ENCODE assay signal across 29 mouse cellular contexts in the genomic region with DNA sequence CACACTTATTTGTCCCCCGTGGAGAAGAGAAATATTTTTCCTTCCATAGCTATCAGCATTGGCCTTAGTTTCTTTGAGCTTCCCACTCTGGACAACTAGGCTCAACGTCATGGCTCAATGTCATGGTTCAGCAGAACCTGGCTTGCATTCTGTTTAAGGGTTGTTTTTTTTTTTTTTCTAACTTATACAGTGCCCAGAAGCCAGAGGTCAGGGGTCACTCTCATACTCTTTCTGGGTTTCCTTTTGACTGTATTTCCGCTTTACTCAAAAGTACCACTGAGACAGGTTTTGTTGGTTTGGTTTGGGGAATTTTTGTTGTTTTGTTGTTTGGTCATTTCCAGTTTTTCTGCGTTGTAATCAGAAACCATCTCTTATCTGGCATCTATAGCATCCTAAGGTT. TPM values are rescaled to one million over a fixed set of nuclear protein-coding genes. Genes with fewer than 3 reads are reported as not detected.
DNase-seq lines count a peak whose midpoint lies in the region; ATAC-seq and TF ChIP-seq lines count a peak whose summit lies in the region.
"Had no signal": no experiment of that assay in that cellular context is flagged by ENCODE, and none has a peak within 500 bp of the region (broad histone marks: within the 10 kb centered on the region; RNA-seq: fewer than 3 reads in every experiment).

No protein-coding gene starts in this region.

- H3K9ac ChIP-seq in MEL (ENCODE audit: control insufficient read depth, low read depth, low read length, poor library complexity, severe bottlenecking), result no peak overlapping the region
- H3K9ac ChIP-seq in forebrain, embryonic 11.5 days (ENCODE audit: low read length), result no peak overlapping the region
- H3K9ac ChIP-seq: embryonic facial prominence, embryonic 13.5 days; embryonic facial prominence, embryonic 15.5 days; forebrain, embryonic 13.5 days; forebrain, embryonic 15.5 days; forebrain, postnatal 0 days had no signal

- TF ChIP-seq POLR2A in testis, adult 2 months (IDR thresholded peaks at IDR 0.05; ENCODE audit: control insufficient read depth, low read depth, low read length), result no peak
- TF ChIP-seq POLR2A in MEL (IDR thresholded peaks at IDR 0.05; ENCODE audit: control insufficient read depth in 1 of 2, insufficient read depth in 1 of 2, low read depth in 1 of 2, low read length in 2 of 2, poor library complexity in 1 of 2), result no peak

- no peak for TF ChIP-seq EP300 in MEL (IDR thresholded peaks at IDR 0.05; ENCODE audit: low read depth in 1 of 2, low read length in 2 of 2)

- H3K4me1 ChIP-seq in testis, adult 2 months (ENCODE audit: control insufficient read depth, insufficient read depth, low read length), result peaks cover 10% of the 10 kb centered on the region
- peaks cover 0 to 8% of the 10 kb centered on the region in 2 experiments; a peak in 1 of 4 replicates for H3K4me1 ChIP-seq in MEL (ENCODE audit: control insufficient read depth in 1 of 2, insufficient read depth in 2 of 2, low read length in 2 of 2)
- no peaks in the 10 kb centered on the region; the same call in 1 of the 2 replicates for H3K4me1 ChIP-seq in forebrain, embryonic 11.5 days (replicated peaks; ENCODE audit: control insufficient read depth, insufficient read depth, low read length)
- H3K4me1 ChIP-seq: embryonic facial prominence, embryonic 13.5 days; embryonic facial prominence, embryonic 15.5 days; forebrain, embryonic 15.5 days had no signal

- no peak for TF ChIP-seq RAD21 in MEL (IDR thresholded peaks at IDR 0.05; ENCODE audit: low read depth, low read length)

- H3K36me3 ChIP-seq in testis, adult 2 months (ENCODE audit: control insufficient read depth, insufficient read depth, low read length), result no peaks in the 10 kb centered on the region
- H3K36me3 ChIP-seq in MEL (ENCODE audit: control insufficient read depth in 1 of 2, insufficient read depth in 2 of 2, low read length in 2 of 2), result peaks cover 0 to 2% of the 10 kb centered on the region in 2 experiments; a peak in 2 of 4 replicates
- no peaks in the 10 kb centered on the region for H3K36me3 ChIP-seq in forebrain, embryonic 11.5 days (ENCODE audit: control insufficient read depth, insufficient read depth, low read length)
- H3K36me3 ChIP-seq: embryonic facial prominence, embryonic 13.5 days; embryonic facial prominence, embryonic 15.5 days; forebrain, embryonic 10.5 days; forebrain, embryonic 15.5 days; G1E had no signal

- no peak for ATAC-seq in forebrain, embryonic 11.5 days (replicated peaks; ENCODE audit: low FRiP score)
- ATAC-seq: forebrain, embryonic 13.5 days; forebrain, embryonic 15.5 days; forebrain, postnatal 0 days had no signal

- H3K9me3 ChIP-seq in MEL (replicated peaks; ENCODE audit: insufficient read depth, low read length), result no peaks in the 10 kb centered on the region
- no peaks in the 10 kb centered on the region for H3K9me3 ChIP-seq in forebrain, embryonic 11.5 days (ENCODE audit: control insufficient read depth, low read length)
- H3K9me3 ChIP-seq: embryonic facial prominence, embryonic 13.5 days; embryonic facial prominence, embryonic 15.5 days; forebrain, embryonic 10.5 days; forebrain, embryonic 13.5 days; forebrain, embryonic 15.5 days; G1E had no signal

- TF ChIP-seq CTCF in testis, adult 2 months (IDR thresholded peaks at IDR 0.05; ENCODE audit: control insufficient read depth, insufficient read depth, insufficient replicate concordance, low read depth, low read length), result no peak
- no peak for TF ChIP-seq CTCF in MEL (IDR thresholded peaks at IDR 0.05 in 2 of 3, conservative IDR thresholded peaks at IDR 0.05 in 1 of 3; ENCODE audit: control insufficient read depth in 1 of 3, insufficient read depth in 1 of 3, low read depth in 2 of 3, low read length in 3 of 3, poor library complexity in 1 of 3, severe bottlenecking in 1 of 3)

- H3K27ac ChIP-seq in testis, adult 2 months (ENCODE audit: control insufficient read depth, insufficient read depth, low read depth, low read length), result no peak overlapping the region
- H3K27ac ChIP-seq in MEL (ENCODE audit: control insufficient read depth, low read depth, low read length), result no peak overlapping the region
- H3K27ac ChIP-seq in forebrain, embryonic 11.5 days (ENCODE audit: low read depth, low read length), result no peak overlapping the region
- H3K27ac ChIP-seq: embryonic facial prominence, embryonic 13.5 days; embryonic facial prominence, embryonic 15.5 days; forebrain, embryonic 10.5 days; forebrain, embryonic 13.5 days; forebrain, embryonic 15.5 days had no signal

- H3K79me2 ChIP-seq in MEL (ENCODE audit: control insufficient read depth, insufficient read depth, low read length, poor library complexity), result no peaks in the 10 kb centered on the region

- no peaks in the 10 kb centered on the region for H3K27me3 ChIP-seq in testis, adult 2 months (ENCODE audit: control insufficient read depth, insufficient read depth, low read length)
- H3K27me3 ChIP-seq in MEL (ENCODE audit: control insufficient read depth in 1 of 2, insufficient read depth in 2 of 2, low read length in 2 of 2), result peaks cover 0 to 5% of the 10 kb centered on the region in 2 experiments; a peak in 3 of 4 replicates
- H3K27me3 ChIP-seq in forebrain, embryonic 11.5 days (ENCODE audit: control insufficient read depth, insufficient read depth, low read length), result no peaks in the 10 kb centered on the region
- H3K27me3 ChIP-seq: embryonic facial prominence, embryonic 13.5 days; embryonic facial prominence, embryonic 15.5 days; forebrain, embryonic 13.5 days; forebrain, embryonic 15.5 days had no signal

- no peak for DNase-seq in testis, postnatal 10 days (ENCODE audit: low spot score)
- peak; percentile 11 for DNase-seq in CD4-positive helper T cell, adult 2 months (ENCODE audit: low read depth, low spot score)
- no peak for DNase-seq in MEL (ENCODE audit: low read depth, low spot score)
- no peak for DNase-seq in forebrain, embryonic 11.5 days (ENCODE audit: low spot score)
- no peak for DNase-seq in thymus, postnatal 36 days
- DNase-seq: adrenal gland, adult 2 months; adrenal gland, postnatal 10 days; adrenal gland, postnatal 25 days; B cell, adult 2 months; cerebellum, adult 11 months; cerebellum, adult 18-20 months; cerebellum, adult 8-10 months; cerebellum, adult 9-11 months; cerebellum, postnatal 14 days; cerebellum, postnatal 36 days; embryo, embryonic 11 days; forebrain, postnatal 0 days had no signal

- no peak overlapping the region for H3K4me2 ChIP-seq in forebrain, embryonic 11.5 days (ENCODE audit: low read depth, low read length, severe bottlenecking)
- H3K4me2 ChIP-seq: embryonic facial prominence, embryonic 13.5 days; embryonic facial prominence, embryonic 15.5 days; forebrain, embryonic 13.5 days; forebrain, embryonic 15.5 days had no signal

- H3K4me3 ChIP-seq in testis, adult 2 months (ENCODE audit: control insufficient read depth, low read depth, low read length), result peak overlapping the region; percentile 22; the same call in 1 of the 2 replicates
- no peak overlapping the region for H3K4me3 ChIP-seq in MEL (ENCODE audit: control insufficient read depth in 1 of 2, insufficient read depth in 1 of 2, low read depth in 2 of 2, low read length in 2 of 2)
- H3K4me3 ChIP-seq in forebrain, embryonic 11.5 days (ENCODE audit: low read depth, low read length), result no peak overlapping the region
- H3K4me3 ChIP-seq: embryonic facial prominence, embryonic 13.5 days; embryonic facial prominence, embryonic 15.5 days; erythroblast, embryonic 14.5 days; forebrain, embryonic 10.5 days; forebrain, embryonic 13.5 days; forebrain, embryonic 15.5 days had no signal

- 87% methylated on average over 4 of the region's 4 CpGs for WGBS in forebrain, embryonic 11.5 days

TF ChIP-seq in MEL, 35 proteins besides CTCF, POLR2A, EP300 and RAD21:
- TF ChIP-seq POLR2AphosphoS2 (IDR thresholded peaks at IDR 0.05; ENCODE audit: low read length) (no peak), GATA1 (IDR thresholded peaks at IDR 0.05; ENCODE audit: low read depth, low read length) (0 out of 2 replicates have a peak, but pooled peaks have one; percentile 25)
TF ChIP-seq in MEL: peak in this region for 1.

RNA-seq across cellular contexts. Expression of gene Spz1, which starts 2.2 kb away (rescaled TPM):
- 896 and 1,040 TPM in 2 replicates for polyA plus RNA-seq in testis, adult 2 months (2012; rRNA removed)
- not detected in 2 replicates for total RNA-seq in MEL (2012; rRNA removed)
- not detected for polyA plus RNA-seq in MEL (2012; ENCODE audit: insufficient read depth in 1 of 2, insufficient read length in 2 of 2, low read depth in 1 of 2, low replicate concordance in 2 of 2, missing spikeins in 1 of 2)
- not detected in 2 replicates for polyA plus RNA-seq in forebrain, embryonic 11.5 days (2014; fragmentation: Nextera tagmentation; extraction: Ambion mirVana)
- total RNA-seq: adrenal gland, adult 2 months; adrenal gland, postnatal 10 days; adrenal gland, postnatal 25 days; adrenal gland, postnatal 4 days; common myeloid progenitor, adult 5-6 weeks; forebrain, postnatal 0 days had no signal
- polyA plus RNA-seq: adrenal gland, adult 2 months; brain, embryonic 14.5 days; embryonic facial prominence, embryonic 11.5 days; embryonic facial prominence, embryonic 13.5 days; embryonic facial prominence, embryonic 15.5 days; erythroblast, embryonic 14.5 days; forebrain, embryonic 10.5 days; forebrain, embryonic 13.5 days; forebrain, embryonic 15.5 days; forebrain, postnatal 0 days; G1E had no signal

RNA-seq across cellular contexts. Expression of gene Serinc5, which starts 32.7 kb away (rescaled TPM):
- polyA plus RNA-seq in testis, adult 2 months (2012; rRNA removed), result 8.7 and 10.1 TPM in 2 replicates
- 3.9 and 4.0 TPM in 2 replicates for total RNA-seq in MEL (2012; rRNA removed)
- 1 to 10 TPM in 1 of 2 experiments, not detected in 1; 8.8 TPM for polyA plus RNA-seq in MEL (2012; ENCODE audit: insufficient read depth in 1 of 2, insufficient read length in 2 of 2, low read depth in 1 of 2, low replicate concordance in 2 of 2, missing spikeins in 1 of 2)
- 6.6 and 7.7 TPM in 2 replicates for polyA plus RNA-seq in forebrain, embryonic 11.5 days (2014; fragmentation: Nextera tagmentation; extraction: Ambion mirVana)

RNA-seq across cellular contexts. Expression of gene Zfyve16, which starts 47.5 kb away (rescaled TPM):
- polyA plus RNA-seq in testis, adult 2 months (2012; rRNA removed), result 4.2 and 5.2 TPM in 2 replicates
- 4.1 and 5.3 TPM in 2 replicates for total RNA-seq in MEL (2012; rRNA removed)
- polyA plus RNA-seq in MEL (2012; ENCODE audit: insufficient read depth in 1 of 2, insufficient read length in 2 of 2, low read depth in 1 of 2, low replicate concordance in 2 of 2, missing spikeins in 1 of 2), result 1 to 10 TPM in 1 of 2 experiments, not detected in 1; 4.5 TPM
- 12.1 and 13.0 TPM in 2 replicates for polyA plus RNA-seq in forebrain, embryonic 11.5 days (2014; fragmentation: Nextera tagmentation; extraction: Ambion mirVana)

Comparison
In these comparisons a context has a peak if more than half of its experiments do, and no peak if none do; other contexts are left out.
1. RNA of gene Spz1, which starts 2.2 kb away (polyA plus RNA-seq): 896 to 1,040 TPM in testis, adult 2 months; not detected in MEL and not detected in forebrain, embryonic 11.5 days; every median in the first group is over 100 times any median in the second.